23 mouse cellular contexts compared by ENCODE assay signal in genomic region chr14:11841621-11842020, GRCm38 (mm10).
DNase-seq lines count a peak whose midpoint lies in the region; ATAC-seq and TF ChIP-seq lines count a peak whose summit lies in the region.
"Had no signal": no experiment of that assay in that cellular context is flagged by ENCODE, and none has a peak within 500 bp of the region (broad histone marks: within the 10 kb centered on the region; RNA-seq: fewer than 3 reads in every experiment).

No protein-coding gene starts in this region.

- H3K4me3 ChIP-seq in gastrocnemius, adult 2 months = no peak overlapping the region
- H3K4me3 ChIP-seq in heart, embryonic 12.5 days = no peak overlapping the region
- H3K4me3 ChIP-seq in layer of hippocampus, adult 2 months = no peak overlapping the region
- H3K4me3 ChIP-seq in brown adipose tissue, adult 24 weeks (ENCODE audit: insufficient read depth, low read depth, low read length) = no peak overlapping the region
- H3K4me3 ChIP-seq: forebrain, embryonic 13.5 days; heart, embryonic 13.5 days; limb, embryonic 12.5 days; midbrain, embryonic 15.5 days; neural tube, embryonic 12.5 days had no signal

- peaks cover 10% of the 10 kb centered on the region; the same call in 1 of the 2 replicates for H3K4me1 ChIP-seq in heart, embryonic 12.5 days (replicated peaks)
- H3K4me1 ChIP-seq in brown adipose tissue, adult 24 weeks (ENCODE audit: control insufficient read depth, insufficient read depth, insufficient read length, low read length) = peaks cover 22% of the 10 kb centered on the region
- H3K4me1 ChIP-seq: forebrain, embryonic 13.5 days; neural tube, embryonic 12.5 days had no signal

- no peak for ATAC-seq in heart, embryonic 12.5 days (ENCODE audit: insufficient number of reproducible peaks, low FRiP score)
- ATAC-seq: forebrain, embryonic 13.5 days; hindbrain, postnatal 0 days; intestine, embryonic 16.5 days; liver, postnatal 0 days; midbrain, embryonic 15.5 days had no signal

- H3K4me2 ChIP-seq in heart, embryonic 12.5 days = no peak overlapping the region
- H3K4me2 ChIP-seq: forebrain, embryonic 13.5 days; heart, embryonic 13.5 days; limb, embryonic 12.5 days; liver, embryonic 11.5 days; midbrain, embryonic 15.5 days; neural tube, embryonic 12.5 days had no signal

- no peaks in the 10 kb centered on the region for H3K9me3 ChIP-seq in heart, embryonic 12.5 days (replicated peaks)
- H3K9me3 ChIP-seq: forebrain, embryonic 13.5 days; heart, embryonic 13.5 days; limb, embryonic 12.5 days; midbrain, embryonic 15.5 days; neural tube, embryonic 12.5 days had no signal

- no peaks in the 10 kb centered on the region for H3K27me3 ChIP-seq in heart, embryonic 12.5 days (replicated peaks)
- H3K27me3 ChIP-seq: forebrain, embryonic 13.5 days; heart, embryonic 13.5 days; limb, embryonic 12.5 days; midbrain, embryonic 15.5 days; neural tube, embryonic 12.5 days had no signal

- peak overlapping the region; percentile 64 for H3K27ac ChIP-seq in gastrocnemius, adult 2 months
- H3K27ac ChIP-seq in heart, embryonic 12.5 days (ENCODE audit: poor library complexity, severe bottlenecking) = no peak overlapping the region
- H3K27ac ChIP-seq in layer of hippocampus, adult 2 months = peak overlapping the region; percentile 5; the same call in 1 of the 2 replicates
- peak overlapping the region; percentile 79 for H3K27ac ChIP-seq in brown adipose tissue, adult 24 weeks (replicated peaks; ENCODE audit: low read depth, low read length)
- H3K27ac ChIP-seq: forebrain, embryonic 13.5 days; heart, embryonic 13.5 days; hindbrain, postnatal 0 days; limb, embryonic 12.5 days; macrophage; midbrain, embryonic 15.5 days; neural tube, embryonic 12.5 days had no signal

- DNase-seq in gastrocnemius, adult 2 months = peak; percentile 29
- no peak for DNase-seq in gastrocnemius, postnatal 4 days (ENCODE audit: low spot score in 2 of 2)
- DNase-seq in heart, adult 9 months (ENCODE audit: low spot score in 2 of 2) = peak; percentile 49 to 71
- no peak for DNase-seq in layer of hippocampus, adult 2 months (ENCODE audit: low spot score in 2 of 2)
- no peak for DNase-seq in layer of hippocampus, adult 9-11 months
- DNase-seq: adrenal gland, postnatal 10 days; cerebellum, adult 9-10 months; kidney, postnatal 14 days; layer of hippocampus, postnatal 36 days; liver, postnatal 0 days; right cerebral cortex, postnatal 25 days; thymus, postnatal 25 days had no signal

- no peaks in the 10 kb centered on the region for H3K36me3 ChIP-seq in heart, embryonic 12.5 days
- H3K36me3 ChIP-seq: heart, embryonic 13.5 days; limb, embryonic 12.5 days; midbrain, embryonic 15.5 days; neural tube, embryonic 12.5 days had no signal

- no peak overlapping the region for H3K9ac ChIP-seq in heart, embryonic 12.5 days
- H3K9ac ChIP-seq: forebrain, embryonic 13.5 days; heart, embryonic 13.5 days; limb, embryonic 12.5 days; liver, postnatal 0 days; midbrain, embryonic 15.5 days; neural tube, embryonic 12.5 days had no signal

- intact Hi-C loops in gastrocnemius, adult 2 months (cut with DNase I) = no loop called here

- 67% methylated on average over 4 of the region's 4 CpGs for WGBS in heart, embryonic 12.5 days

- no peak for TF ChIP-seq CTCF in gastrocnemius, adult 2 months (IDR thresholded peaks at IDR 0.05)
- no peak for TF ChIP-seq CTCF in layer of hippocampus, adult 2 months (conservative IDR thresholded peaks at IDR 0.05)

Comparison
In these comparisons a context has a peak if more than half of its experiments do, and no peak if none do; other contexts are left out.
1. DNase-seq: peak in gastrocnemius, adult 2 months (single experiment) and heart, adult 9 months (2 of 2); none in gastrocnemius, postnatal 4 days (0 of 2), layer of hippocampus, adult 2 months (0 of 2) and layer of hippocampus, adult 9-11 months (single experiment).